Mouse (Mus musculus) brain, embryonic 14.5 days (tissue): ENCODE results near the gene Amz2.

Source experiments
- CTCF ChIP-seq: fragments of 200-500 bp; IDR thresholded peaks from 2 replicates; pipeline ENCODE4 v1.5.1; 2012; ENCODE audit warnings: inconsistent platforms, mild to moderate bottlenecking, moderate library complexity, borderline replicate concordance; ENCODE audit not compliant: insufficient read depth, insufficient read length; ENCODE audit errors: extremely low read depth
- POLR2A ChIP-seq: fragments of 200-500 bp; IDR thresholded peaks from 2 replicates; pipeline ENCODE4 v1.6.1; 2012; ENCODE audit warnings: mild to moderate bottlenecking, inconsistent platforms, borderline replicate concordance; ENCODE audit not compliant: poor library complexity, insufficient read depth, insufficient read length, severe bottlenecking; ENCODE audit errors: extremely low read depth

DNA sequence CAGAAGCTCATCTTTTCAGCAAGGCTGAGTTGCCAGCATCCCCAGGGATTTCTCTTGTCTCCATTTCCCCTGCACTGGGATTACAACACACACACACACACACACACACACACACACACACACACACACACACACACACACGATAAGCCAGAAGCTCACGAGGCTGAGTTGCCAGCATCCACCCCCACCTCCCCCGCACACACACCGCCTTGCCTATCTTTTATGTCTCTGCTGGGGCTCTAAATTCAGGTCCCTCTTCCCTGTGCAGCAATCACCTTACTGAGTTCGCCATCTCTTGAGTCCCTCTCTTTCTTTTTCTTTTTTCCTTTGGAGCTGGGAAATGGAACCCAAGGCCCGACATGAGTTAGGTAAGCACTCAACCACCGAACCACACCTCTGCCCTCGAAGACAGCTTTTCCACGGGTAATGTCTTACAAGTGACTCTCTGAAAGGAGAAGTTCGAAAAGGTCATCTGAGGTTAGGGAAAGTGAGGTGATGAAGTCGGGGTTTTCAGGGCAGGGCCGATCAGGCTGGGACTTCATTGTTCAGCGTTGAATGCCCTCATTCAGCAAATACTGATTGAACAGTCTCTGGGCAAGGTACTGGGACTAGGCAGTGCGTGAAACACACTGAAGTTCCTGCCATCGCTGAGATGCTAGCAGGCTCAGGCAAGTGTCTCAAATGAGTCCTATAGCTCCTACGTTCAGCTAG, 54.0 kb downstream of the Amz2 start:
- no peak for TF ChIP-seq POLR2A
- TF ChIP-seq CTCF = no peak
